Mouse (Mus musculus): ENCODE results near the gene Mrps6. TPM values are rescaled to one million over a fixed set of nuclear protein-coding genes. Genes with fewer than 3 reads are reported as not detected.

Mrps6 gene
- total and polyA plus RNA-seq, 3 experiments, result 28.4 to 93.4 (median 39.7) TPM

GRCm38 (mm10) chr16:92147631-92148366 lies 89.7 kb downstream of the Mrps6 start:
- Histone ChIP-seq H3K4me1 (ENCODE audit: control insufficient read depth in 1 of 2, insufficient read depth in 2 of 2) (no peaks in the 10 kb centered on the region), H3K4me3 (replicated peaks in 1 of 3; ENCODE audit: low read depth in 2 of 3, low read length in 2 of 3, poor library complexity in 1 of 3) (no peak overlapping the region), H3K9ac (ENCODE audit: insufficient read depth, low read depth) (no peak overlapping the region), H3K27ac (ENCODE audit: insufficient read depth, low read depth) (no peak overlapping the region), H3K9me3 (replicated peaks; ENCODE audit: low read length) (no peaks in the 10 kb centered on the region), H3K79me2 (replicated peaks; ENCODE audit: control insufficient read depth, extremely low read depth, insufficient read depth, poor library complexity, severe bottlenecking) (no peaks in the 10 kb centered on the region), H3K27me3 (replicated peaks) (no peaks in the 10 kb centered on the region), H3K36me3 (replicated peaks in 1 of 2; ENCODE audit: control insufficient read depth in 1 of 2, insufficient read depth in 1 of 2, low read length in 1 of 2) (no peaks in the 10 kb centered on the region), H3K4me2 (ENCODE audit: insufficient read depth, low read depth, poor library complexity, severe bottlenecking) (no peak overlapping the region)
- DNase-seq (ENCODE audit: extremely low read depth), result no peak
- TF ChIP-seq E2F4 (IDR thresholded peaks at IDR 0.05; ENCODE audit: insufficient replicate concordance, low read depth, low read length) (no peak), HCFC1 (IDR thresholded peaks at IDR 0.05; ENCODE audit: low read depth, low read length) (no peak), NRF1 (IDR thresholded peaks at IDR 0.05; ENCODE audit: low read depth, low read length) (no peak), GABPA (IDR thresholded peaks at IDR 0.05; ENCODE audit: insufficient replicate concordance, low read depth, low read length) (no peak), SIN3A (IDR thresholded peaks at IDR 0.05; ENCODE audit: low read length) (no peak), USF2 (conservative IDR thresholded peaks at IDR 0.05; ENCODE audit: low read depth, low read length) (no peak), ZNF384 (IDR thresholded peaks at IDR 0.05; ENCODE audit: low read depth, low read length) (no peak), IRF4 (IDR thresholded peaks at IDR 0.05; ENCODE audit: low read depth, low read length) (no peak), MXI1 (IDR thresholded peaks at IDR 0.05; ENCODE audit: low read depth, low read length) (no peak), ZC3H11A (IDR thresholded peaks at IDR 0.05; ENCODE audit: low read depth, low read length) (no peak), ZMIZ1 (IDR thresholded peaks at IDR 0.05; ENCODE audit: low read depth, low read length) (no peak), JUND (conservative IDR thresholded peaks at IDR 0.05; ENCODE audit: low read depth, low read length) (no peak), TBP (conservative IDR thresholded peaks at IDR 0.05; ENCODE audit: low read depth, low read length) (no peak), SMC3 (IDR thresholded peaks at IDR 0.05; ENCODE audit: low read depth, low read length) (no peak), ELF1 (IDR thresholded peaks at IDR 0.05; ENCODE audit: low read depth, low read length) (no peak), RAD21 (IDR thresholded peaks at IDR 0.05; ENCODE audit: low read depth, low read length) (no peak)
- dilution Hi-C loops (cut with MboI; ENCODE audit: extremely low pct_ligation_motif_present, extremely low pct_unique_long_range_greater_than_20kb, low sequenced_read_pairs), result no loop called here
- in situ Hi-C loops (cut with MboI; ENCODE audit: low pct_ligation_motif_present, low pct_unique_long_range_greater_than_20kb, low sequenced_read_pairs), result no loop called here

DNA sequence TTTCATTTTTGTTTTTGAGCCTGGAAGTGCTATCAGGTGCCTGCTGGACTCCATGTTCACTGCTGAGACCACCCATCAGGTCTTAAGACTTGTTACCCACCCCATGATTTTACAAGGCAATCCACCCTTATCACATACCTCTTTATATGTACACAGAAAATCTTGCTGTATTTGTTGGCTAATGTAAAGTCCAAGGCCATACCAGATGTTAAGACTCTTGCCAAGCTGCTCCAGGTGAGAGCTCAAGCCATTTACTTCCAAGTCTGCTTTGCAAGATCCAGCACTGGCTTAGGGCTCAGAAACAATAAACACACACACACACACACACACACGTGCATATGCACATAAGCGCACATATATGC lies 90.3 kb downstream of the Mrps6 start:
- dilution Hi-C loops (cut with MboI; ENCODE audit: extremely low pct_ligation_motif_present, extremely low pct_unique_long_range_greater_than_20kb, low sequenced_read_pairs), result no loop called here
- Histone ChIP-seq H3K4me2 (ENCODE audit: insufficient read depth, low read depth, poor library complexity, severe bottlenecking) (no peak overlapping the region), H3K4me1 (ENCODE audit: control insufficient read depth in 1 of 2, insufficient read depth in 2 of 2) (no peaks in the 10 kb centered on the region), H3K79me2 (replicated peaks; ENCODE audit: control insufficient read depth, extremely low read depth, insufficient read depth, poor library complexity, severe bottlenecking) (no peaks in the 10 kb centered on the region), H3K27ac (ENCODE audit: insufficient read depth, low read depth) (no peak overlapping the region), H3K27me3 (replicated peaks) (no peaks in the 10 kb centered on the region), H3K9ac (ENCODE audit: insufficient read depth, low read depth) (no peak overlapping the region), H3K9me3 (replicated peaks; ENCODE audit: low read length) (no peaks in the 10 kb centered on the region), H3K36me3 (replicated peaks in 1 of 2; ENCODE audit: control insufficient read depth in 1 of 2, insufficient read depth in 1 of 2, low read length in 1 of 2) (no peaks in the 10 kb centered on the region), H3K4me3 (replicated peaks in 1 of 3; ENCODE audit: low read depth in 2 of 3, low read length in 2 of 3, poor library complexity in 1 of 3) (no peak overlapping the region)
- no peak for DNase-seq (ENCODE audit: extremely low read depth)
- in situ Hi-C loops (cut with MboI; ENCODE audit: low pct_ligation_motif_present, low pct_unique_long_range_greater_than_20kb, low sequenced_read_pairs), result no loop called here
- TF ChIP-seq TBP (conservative IDR thresholded peaks at IDR 0.05; ENCODE audit: low read depth, low read length) (no peak), SIN3A (IDR thresholded peaks at IDR 0.05; ENCODE audit: low read length) (no peak), ZC3H11A (IDR thresholded peaks at IDR 0.05; ENCODE audit: low read depth, low read length) (no peak), JUN (IDR thresholded peaks at IDR 0.05; ENCODE audit: insufficient read depth, low read depth, low read length) (no peak), NRF1 (IDR thresholded peaks at IDR 0.05; ENCODE audit: low read depth, low read length) (no peak), MAFK (IDR thresholded peaks at IDR 0.05; ENCODE audit: insufficient replicate concordance, low read length) (no peak), JUND (conservative IDR thresholded peaks at IDR 0.05; ENCODE audit: low read depth, low read length) (no peak), GABPA (IDR thresholded peaks at IDR 0.05; ENCODE audit: insufficient replicate concordance, low read depth, low read length) (no peak)
